Mouse (Mus musculus): Measurements from ENCODE around the gene Magt1. TPM values are rescaled to one million over a fixed set of nuclear protein-coding genes. Genes with fewer than 3 reads are reported as not detected.
"Not testable (repeated sequence)": the region's sequence is repeated elsewhere in the genome, so short reads cannot be mapped to it uniquely, and the experiment has no call there.

Gene Magt1
- polyA plus RNA-seq, 1 experiment from 2014 or later = 51.5 TPM

GRCm38 (mm10) chrX:105929478-105930038 lies 82.1 kb downstream of the Magt1 start:
- H3K4me1 ChIP-seq = no peaks in the 10 kb centered on the region
- H3K4me3 ChIP-seq = peak overlapping the region; percentile 71
- no peak for DNase-seq (ENCODE audit: low spot score)
- H3K27ac ChIP-seq = peak overlapping the region; percentile 97
- H3K27me3 ChIP-seq (ENCODE audit: low read depth, poor library complexity, severe bottlenecking) = peaks cover 19% of the 10 kb centered on the region; the same call in 1 of the 2 replicates
- WGBS = 34% methylated on average over 8 of the region's 8 CpGs
- H3K36me3 ChIP-seq = peaks cover 13% of the 10 kb centered on the region
- no peaks in the 10 kb centered on the region for H3K9me3 ChIP-seq (replicated peaks)

GRCm38 (mm10) chrX:105928861-105929477 lies 82.7 kb downstream of the Magt1 start, which contains the start of gene Atrx:
Gene Atrx (minus strand): TSS chrX:105929403.
- Histone ChIP-seq H3K27me3 (ENCODE audit: low read depth, poor library complexity, severe bottlenecking) (peaks cover 19% of the 10 kb centered on the region; the same call in 1 of the 2 replicates), H3K27ac (peak within 1 kb of the TSS; percentile 97), H3K4me3 (peak within 1 kb of the TSS; percentile 71), H3K9me3 (replicated peaks) (no peaks in the 10 kb centered on the region), H3K36me3 (peaks cover 18% of the 10 kb centered on the region), H3K4me1 (no peaks in the 10 kb centered on the region)
- DNase-seq (ENCODE audit: low spot score) = peak; percentile 73
- WGBS = 13% methylated on average over 41 of the region's 42 CpGs

GRCm38 (mm10) chrX:105927941-105928860 lies 83.5 kb downstream of the Magt1 start:
- Histone ChIP-seq H3K4me3 (peak overlapping the region; percentile 71), H3K9me3 (replicated peaks) (no peaks in the 10 kb centered on the region), H3K36me3 (peaks cover 26% of the 10 kb centered on the region), H3K4me1 (no peaks in the 10 kb centered on the region), H3K27me3 (ENCODE audit: low read depth, poor library complexity, severe bottlenecking) (peaks cover 19% of the 10 kb centered on the region; the same call in 1 of the 2 replicates), H3K27ac (peak overlapping the region; percentile 97)
- DNase-seq (ENCODE audit: low spot score) = peak; percentile 70
- 18% methylated on average over 51 of the region's 69 CpGs for WGBS

- peaks cover 19% of the 10 kb centered on the region; the same call in 1 of the 2 replicates for H3K27me3 ChIP-seq (ENCODE audit: low read depth, poor library complexity, severe bottlenecking)
- 86% methylated on average over 12 of the region's 12 CpGs for WGBS
- H3K36me3 ChIP-seq = peaks cover 28% of the 10 kb centered on the region
- H3K27ac ChIP-seq = no peak overlapping the region
- H3K4me3 ChIP-seq = 0 out of 2 replicates have a peak overlapping the region, but pooled peaks have one; percentile 10
- no peaks in the 10 kb centered on the region for H3K9me3 ChIP-seq (replicated peaks)
- no peak for DNase-seq (ENCODE audit: low spot score)
- no peaks in the 10 kb centered on the region for H3K4me1 ChIP-seq
Observed at GRCm38 (mm10) chrX:105926121-105926735, 85.5 kb downstream of the Magt1 start.

GRCm38 (mm10) chrX:105924326-105925070 lies 87.2 kb downstream of the Magt1 start:
- Histone ChIP-seq H3K4me1 (no peaks in the 10 kb centered on the region), H3K27me3 (ENCODE audit: low read depth, poor library complexity, severe bottlenecking) (peaks cover 14% of the 10 kb centered on the region; the same call in 1 of the 2 replicates), H3K9me3 (replicated peaks) (no peaks in the 10 kb centered on the region), H3K4me3 (no peak overlapping the region), H3K36me3 (peaks cover 28% of the 10 kb centered on the region), H3K27ac (no peak overlapping the region)
- WGBS = 93% methylated on average over 5 of the region's 5 CpGs
- no peak for DNase-seq (ENCODE audit: low spot score)

- no CpG with 5 or more reads among the region's 1 CpGs for WGBS
- peaks cover 31% of the 10 kb centered on the region for H3K36me3 ChIP-seq
Observed at GRCm38 (mm10) chrX:105923896-105924295, 87.8 kb downstream of the Magt1 start.

GRCm38 (mm10) chrX:105922986-105923385 lies 88.7 kb downstream of the Magt1 start:
- H3K36me3 ChIP-seq = peaks cover 35% of the 10 kb centered on the region
- not testable (repeated sequence) for H3K27me3 ChIP-seq (ENCODE audit: low read depth, poor library complexity, severe bottlenecking); DNase-seq (ENCODE audit: low spot score); H3K27ac ChIP-seq; H3K4me1 ChIP-seq; H3K4me3 ChIP-seq; H3K9me3 ChIP-seq (replicated peaks)
- WGBS = 96% methylated on average over 7 of the region's 7 CpGs

More at GRCm38 (mm10) chrX:105923896-105924295, 87.8 kb downstream of the Magt1 start:
- Histone ChIP-seq H3K27ac (no peak overlapping the region), H3K27me3 (ENCODE audit: low read depth, poor library complexity, severe bottlenecking) (peaks cover 9% of the 10 kb centered on the region; the same call in 1 of the 2 replicates), H3K4me1 (no peaks in the 10 kb centered on the region), H3K4me3 (no peak overlapping the region), H3K9me3 (replicated peaks) (no peaks in the 10 kb centered on the region)
- DNase-seq (ENCODE audit: low spot score) = no peak

GRCm38 (mm10) chrX:105921421-105921820 lies 90.3 kb downstream of the Magt1 start:
- peaks cover 34% of the 10 kb centered on the region for H3K36me3 ChIP-seq
- H3K27me3 ChIP-seq (ENCODE audit: low read depth, poor library complexity, severe bottlenecking) = no peaks in the 10 kb centered on the region
- no peak overlapping the region for H3K4me3 ChIP-seq
- H3K27ac ChIP-seq = no peak overlapping the region
- DNase-seq (ENCODE audit: low spot score) = no peak
- WGBS = 91% methylated on average over 2 of the region's 2 CpGs
- H3K9me3 ChIP-seq (replicated peaks) = no peaks in the 10 kb centered on the region
- no peaks in the 10 kb centered on the region for H3K4me1 ChIP-seq

Other genes starting within 250 kb of the Magt1 start
- gene Fgf16, start 247.6 kb downstream of the Magt1 start, polyA plus RNA-seq (2016; fragmentation: Nextera tagmentation; extraction: Ambion mirVana) = not detected in 2 replicates
- 150 and 193 TPM in 2 replicates for gene Atrx, start 82.5 kb downstream of the Magt1 start, polyA plus RNA-seq (2016; fragmentation: Nextera tagmentation; extraction: Ambion mirVana)
- 335 and 385 TPM in 2 replicates for gene Cox7b, start 3.8 kb upstream of the Magt1 start, polyA plus RNA-seq (2016; fragmentation: Nextera tagmentation; extraction: Ambion mirVana)
- gene Atp7a, start 15.4 kb upstream of the Magt1 start, polyA plus RNA-seq (2016; fragmentation: Nextera tagmentation; extraction: Ambion mirVana) = 27.4 and 34.6 TPM in 2 replicates
- gene Tlr13, start 131.3 kb upstream of the Magt1 start, polyA plus RNA-seq (2016; fragmentation: Nextera tagmentation; extraction: Ambion mirVana) = 0.04 and 0.06 TPM in 2 replicates
- 468 and 544 TPM in 2 replicates for gene Pgk1, start 175.2 kb upstream of the Magt1 start, polyA plus RNA-seq (2016; fragmentation: Nextera tagmentation; extraction: Ambion mirVana)
- gene Taf9b, start 209.3 kb upstream of the Magt1 start, polyA plus RNA-seq (2016; fragmentation: Nextera tagmentation; extraction: Ambion mirVana) = 6.1 and 7.6 TPM in 2 replicates
- not detected in 2 replicates for gene Fnd3c2, start 243.5 kb upstream of the Magt1 start, polyA plus RNA-seq (2016; fragmentation: Nextera tagmentation; extraction: Ambion mirVana)

Data from limb, embryonic 10.5 days (tissue).